Mouse (Mus musculus): Measurements from ENCODE around the gene Smtnl1. TPM values are rescaled to one million over a fixed set of nuclear protein-coding genes. Genes with fewer than 3 reads are reported as not detected.

Smtnl1 gene
- polyA plus RNA-seq, 1 experiment from 2014 or later: not detected

GRCm38 (mm10) chr2:84850407-84851129, 28.1 kb upstream of the Smtnl1 start:
- Histone ChIP-seq H3K36me3 (no peaks in the 10 kb centered on the region), H3K4me3 (no peak overlapping the region), H3K27me3 (no peaks in the 10 kb centered on the region), H3K27ac (no peak overlapping the region), H3K9me3 (replicated peaks) (no peaks in the 10 kb centered on the region), H3K9ac (no peak overlapping the region), H3K4me1 (peaks cover 9% of the 10 kb centered on the region), H3K4me2 (replicated peaks) (peak overlapping the region; percentile 30; the same call in 1 of the 2 replicates)
- 60% methylated on average over 7 of the region's 7 CpGs for WGBS
- no peak for ATAC-seq (ENCODE audit: low FRiP score)

DNA sequence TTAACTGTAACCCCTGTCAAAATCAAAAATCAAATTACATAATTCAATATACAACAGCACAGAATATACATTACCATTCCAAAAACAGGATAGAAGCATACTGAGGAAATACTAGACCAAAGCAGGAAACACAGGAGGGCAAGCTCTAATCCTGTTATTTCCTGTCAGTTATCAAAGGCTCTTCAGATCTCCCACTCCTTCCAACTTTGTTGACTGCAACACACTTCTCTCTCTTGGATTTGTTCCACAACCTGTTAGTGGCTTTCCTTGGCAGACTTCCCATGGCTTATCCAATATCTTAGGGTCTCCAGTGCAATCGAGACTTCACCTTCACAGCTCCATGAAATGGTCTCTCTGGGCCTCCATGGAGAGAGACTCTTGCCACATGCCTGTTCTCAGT, 22.8 kb upstream of the Smtnl1 start:
- Histone ChIP-seq H3K4me2 (replicated peaks) (no peak overlapping the region), H3K4me3 (no peak overlapping the region), H3K27ac (no peak overlapping the region), H3K27me3 (peaks cover 10% of the 10 kb centered on the region; the same call in 1 of the 2 replicates), H3K4me1 (peaks cover 17% of the 10 kb centered on the region), H3K36me3 (no peaks in the 10 kb centered on the region), H3K9ac (no peak overlapping the region), H3K9me3 (replicated peaks) (no peaks in the 10 kb centered on the region)
- no peak for ATAC-seq (ENCODE audit: low FRiP score)
- 97% methylated on average over 1 of the region's 1 CpGs for WGBS

GRCm38 (mm10) chr2:84843654-84844053, 21.2 kb upstream of the Smtnl1 start:
- Histone ChIP-seq H3K27me3 (peaks cover 25% of the 10 kb centered on the region), H3K4me2 (replicated peaks) (no peak overlapping the region), H3K4me3 (no peak overlapping the region), H3K27ac (no peak overlapping the region), H3K4me1 (peaks cover 31% of the 10 kb centered on the region), H3K36me3 (no peaks in the 10 kb centered on the region), H3K9me3 (replicated peaks) (no peaks in the 10 kb centered on the region), H3K9ac (no peak overlapping the region)
- WGBS: 83% methylated on average over 6 of the region's 6 CpGs
- no peak for ATAC-seq (ENCODE audit: low FRiP score)

- Histone ChIP-seq H3K4me3 (no peak overlapping the region), H3K9me3 (replicated peaks) (no peaks in the 10 kb centered on the region), H3K27me3 (peaks cover 42% of the 10 kb centered on the region), H3K9ac (no peak overlapping the region), H3K4me2 (replicated peaks) (peak overlapping the region; percentile 99), H3K27ac (no peak overlapping the region), H3K36me3 (no peaks in the 10 kb centered on the region), H3K4me1 (peaks cover 31% of the 10 kb centered on the region)
- no peak for ATAC-seq (ENCODE audit: low FRiP score)
Measured at GRCm38 (mm10) chr2:84841905-84842304, 19.5 kb upstream of the Smtnl1 start.

DNA sequence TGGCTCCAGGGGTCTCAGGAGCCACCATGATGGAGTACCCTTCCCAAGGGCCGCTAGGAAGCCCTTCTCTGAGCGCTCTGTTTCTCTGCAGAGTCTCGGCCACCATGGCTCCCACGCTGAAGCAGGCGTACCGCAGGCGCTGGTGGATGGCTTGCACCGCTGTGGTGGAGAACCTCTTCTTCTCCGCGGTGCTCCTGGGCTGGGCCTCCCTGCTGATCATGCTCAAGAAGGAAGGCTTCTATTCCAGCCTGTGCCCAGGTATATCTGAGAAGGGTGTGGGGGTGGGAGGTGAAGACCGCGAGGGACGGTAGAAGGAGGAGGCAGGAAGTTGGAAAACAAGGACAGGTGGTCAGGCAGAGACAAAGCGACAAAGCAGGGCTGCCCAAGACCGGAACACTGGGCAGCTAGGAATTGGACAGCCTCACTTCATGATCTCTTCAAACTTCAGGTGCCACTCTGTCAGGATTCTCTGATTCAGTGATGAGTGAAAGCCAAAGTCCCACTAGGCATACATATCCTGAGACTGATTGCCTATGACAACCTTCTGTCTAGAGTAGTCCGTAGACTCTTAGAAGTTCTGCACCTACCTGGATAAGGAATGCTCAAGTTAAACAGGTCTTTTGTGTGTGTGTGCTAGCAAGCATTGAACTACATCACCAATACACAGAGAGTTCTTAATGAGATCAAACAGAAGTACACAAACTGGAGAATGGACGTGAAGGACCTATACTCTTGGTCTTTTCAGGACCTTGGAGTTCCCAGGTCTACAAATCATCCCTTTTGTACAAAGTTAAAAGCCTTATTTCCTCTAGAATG, 18.5 kb upstream of the Smtnl1 start:
- H3K9me3 ChIP-seq (replicated peaks): no peaks in the 10 kb centered on the region
- peak; percentile 39 for ATAC-seq (ENCODE audit: low FRiP score)
- peak overlapping the region; percentile 99 for H3K4me2 ChIP-seq (replicated peaks)
- H3K4me1 ChIP-seq: peaks cover 31% of the 10 kb centered on the region
- peaks cover 44% of the 10 kb centered on the region for H3K27me3 ChIP-seq
- peak overlapping the region; percentile 68 for H3K9ac ChIP-seq
- no peaks in the 10 kb centered on the region for H3K36me3 ChIP-seq
- peak overlapping the region; percentile 58 for H3K4me3 ChIP-seq
- H3K27ac ChIP-seq: peak overlapping the region; percentile 66
- WGBS: 8% methylated on average over 17 of the region's 17 CpGs

DNA sequence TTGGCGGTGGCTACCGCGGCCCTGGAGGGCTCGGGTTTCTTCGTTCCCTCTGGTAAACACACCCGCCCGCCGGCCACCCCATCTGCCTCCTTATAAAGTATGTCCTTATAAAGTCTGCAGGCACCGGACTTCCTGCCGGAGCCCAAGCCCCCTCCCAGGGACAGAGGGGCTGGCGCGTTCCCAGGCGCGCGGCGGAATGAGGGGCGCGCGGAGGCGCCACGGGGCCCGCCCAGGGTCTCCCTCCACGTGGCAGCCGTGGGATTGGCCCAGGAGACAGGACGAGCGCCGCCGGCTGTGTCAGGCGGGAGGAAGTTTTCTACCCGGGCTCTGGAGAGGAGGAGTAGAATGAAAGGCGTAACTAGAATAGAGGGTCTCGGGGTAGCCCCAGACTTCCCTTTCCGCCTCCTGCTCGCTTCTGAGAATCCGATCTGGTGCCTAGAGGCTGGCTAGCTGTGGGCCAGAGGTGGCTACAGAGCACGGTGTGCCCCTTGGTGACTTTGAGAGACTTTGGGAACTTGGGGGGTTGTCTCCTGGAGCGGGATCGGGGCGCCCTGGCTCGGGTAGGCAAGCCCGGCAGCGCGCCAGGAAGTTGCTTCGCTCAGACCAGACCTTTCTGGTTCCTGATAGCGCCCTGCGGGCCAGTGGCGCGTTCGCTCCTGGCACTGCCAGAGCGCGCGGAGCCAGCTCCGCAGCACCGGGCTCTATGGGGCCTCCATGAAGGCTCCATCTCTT, 17.7 kb upstream of the Smtnl1 start:
- no peaks in the 10 kb centered on the region for H3K9me3 ChIP-seq (replicated peaks)
- peak; percentile 92 for ATAC-seq (ENCODE audit: low FRiP score)
- H3K27ac ChIP-seq: peak overlapping the region; percentile 66
- peak overlapping the region; percentile 58 for H3K4me3 ChIP-seq
- peaks cover 44% of the 10 kb centered on the region for H3K27me3 ChIP-seq
- H3K4me2 ChIP-seq (replicated peaks): peak overlapping the region; percentile 99
- H3K36me3 ChIP-seq: no peaks in the 10 kb centered on the region
- H3K4me1 ChIP-seq: peaks cover 31% of the 10 kb centered on the region
- WGBS: under 1% methylated on average over 54 of the region's 54 CpGs
- peak overlapping the region; percentile 68 for H3K9ac ChIP-seq

DNA sequence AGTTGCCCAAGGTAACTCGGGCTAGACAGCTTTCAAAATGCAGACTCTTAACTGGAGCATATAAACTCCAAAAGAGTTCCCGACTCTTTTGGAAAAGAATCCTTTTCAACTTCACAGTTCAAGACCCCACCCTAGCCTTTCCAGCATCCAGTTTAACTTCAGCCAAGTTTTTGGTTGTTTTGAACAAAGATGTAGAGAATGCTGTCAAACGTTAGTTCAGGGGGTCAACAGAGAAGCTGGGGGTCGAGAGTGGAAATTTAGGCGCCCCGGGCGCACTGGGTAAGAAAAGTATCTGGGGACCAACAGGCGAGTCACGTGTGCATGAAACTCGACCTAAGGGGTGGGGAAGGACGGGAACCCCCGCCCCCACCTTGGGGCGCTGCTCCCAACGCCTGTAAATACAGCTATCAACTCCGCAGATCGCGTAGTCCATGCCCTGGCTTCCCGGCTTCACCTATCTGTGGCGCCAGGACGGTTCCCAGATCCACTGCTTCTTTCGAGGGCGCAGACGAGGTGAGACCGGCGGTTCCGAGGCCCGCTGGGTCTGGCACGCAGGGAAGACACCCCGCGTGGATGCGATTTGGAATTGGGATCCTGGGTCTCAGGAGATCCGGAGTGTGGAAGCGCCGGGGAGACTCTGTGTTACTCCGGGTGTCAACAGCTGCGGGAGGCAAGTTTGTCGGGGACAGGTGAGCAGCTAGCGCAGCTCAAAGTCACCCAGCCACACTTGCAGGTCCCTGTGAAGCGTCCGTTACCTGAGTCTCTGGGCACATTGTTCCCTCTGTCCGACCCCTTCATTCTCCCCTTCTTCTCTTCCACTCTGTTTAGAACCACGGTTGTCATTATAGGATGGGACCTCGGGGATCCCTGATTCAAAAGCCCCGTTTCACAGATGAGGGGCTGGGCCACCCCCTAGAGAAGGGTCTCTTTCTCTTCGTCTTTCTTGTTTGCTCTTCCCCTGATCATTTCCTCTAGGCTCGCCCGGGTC, 16.8 kb upstream of the Smtnl1 start:
- peak overlapping the region; percentile 99 for H3K4me2 ChIP-seq (replicated peaks)
- H3K27me3 ChIP-seq: peaks cover 44% of the 10 kb centered on the region
- peak; percentile 44 for ATAC-seq (ENCODE audit: low FRiP score)
- no peaks in the 10 kb centered on the region for H3K36me3 ChIP-seq
- H3K27ac ChIP-seq: peak overlapping the region; percentile 66
- no peaks in the 10 kb centered on the region for H3K9me3 ChIP-seq (replicated peaks)
- 1% methylated on average over 47 of the region's 47 CpGs for WGBS
- peak overlapping the region; percentile 68 for H3K9ac ChIP-seq
- peaks cover 31% of the 10 kb centered on the region for H3K4me1 ChIP-seq
- H3K4me3 ChIP-seq: peak overlapping the region; percentile 58

- Histone ChIP-seq H3K9me3 (replicated peaks) (no peaks in the 10 kb centered on the region), H3K27ac (peak within 1 kb of the TSS; percentile 66; the same call in 1 of the 2 replicates), H3K9ac (peak within 1 kb of the TSS; percentile 68), H3K4me2 (replicated peaks) (peak within 1 kb of the TSS; percentile 99), H3K27me3 (peaks cover 44% of the 10 kb centered on the region), H3K4me3 (peak within 1 kb of the TSS; percentile 58), H3K4me1 (peaks cover 31% of the 10 kb centered on the region), H3K36me3 (no peaks in the 10 kb centered on the region)
- 20% methylated on average over 10 of the region's 10 CpGs for WGBS
- ATAC-seq (ENCODE audit: low FRiP score): no peak
Measured at GRCm38 (mm10) chr2:84838593-84838949, 16.1 kb upstream of the Smtnl1 start, which contains the start of gene Slc43a1. TSS of gene Slc43a1 (plus strand) at chr2:84838850.

DNA sequence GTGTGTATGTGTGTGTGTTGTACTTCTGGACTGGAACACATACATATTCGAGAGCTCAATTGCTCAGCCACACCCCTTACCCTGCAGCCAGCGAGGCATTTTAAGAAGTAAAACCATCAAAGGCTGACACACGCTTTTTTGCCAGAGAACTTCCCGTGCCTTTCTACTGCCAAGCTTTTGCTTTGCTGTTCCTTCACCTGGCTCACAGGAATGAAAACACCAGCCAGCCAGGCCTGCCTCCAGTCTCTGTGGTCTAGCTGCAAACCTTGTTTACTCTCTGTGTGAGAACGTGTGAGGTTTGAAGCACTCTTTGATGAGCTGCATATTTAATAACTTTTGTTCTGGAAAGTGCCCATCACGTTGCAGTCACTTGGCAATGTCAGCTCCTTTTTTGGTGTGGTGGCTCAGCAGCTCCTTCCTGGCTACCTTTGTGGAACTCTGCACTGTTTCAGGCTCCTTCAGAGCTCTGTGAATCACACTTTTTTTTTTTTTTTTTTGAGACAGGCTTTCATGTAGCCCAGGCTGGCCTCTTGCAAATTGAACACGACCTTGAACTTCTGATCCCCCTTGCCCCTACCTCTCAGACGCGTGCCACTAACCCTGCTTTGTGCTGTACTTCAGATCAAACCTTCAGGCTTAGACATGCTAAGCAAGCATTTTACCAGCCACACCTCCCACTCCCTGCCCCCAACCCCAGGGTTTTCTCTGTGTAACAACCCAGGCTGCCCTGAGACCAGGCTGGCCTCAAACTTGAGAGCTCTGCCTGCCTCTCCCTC, 15.6 kb upstream of the Smtnl1 start:
- no peak overlapping the region for H3K4me2 ChIP-seq (replicated peaks)
- no peak overlapping the region for H3K27ac ChIP-seq
- H3K4me1 ChIP-seq: peaks cover 31% of the 10 kb centered on the region
- H3K4me3 ChIP-seq: no peak overlapping the region
- ATAC-seq (ENCODE audit: low FRiP score): no peak
- H3K9ac ChIP-seq: no peak overlapping the region
- no peaks in the 10 kb centered on the region for H3K9me3 ChIP-seq (replicated peaks)
- no peaks in the 10 kb centered on the region for H3K36me3 ChIP-seq
- WGBS: 25% methylated on average over 9 of the region's 9 CpGs
- H3K27me3 ChIP-seq: peaks cover 44% of the 10 kb centered on the region

DNA sequence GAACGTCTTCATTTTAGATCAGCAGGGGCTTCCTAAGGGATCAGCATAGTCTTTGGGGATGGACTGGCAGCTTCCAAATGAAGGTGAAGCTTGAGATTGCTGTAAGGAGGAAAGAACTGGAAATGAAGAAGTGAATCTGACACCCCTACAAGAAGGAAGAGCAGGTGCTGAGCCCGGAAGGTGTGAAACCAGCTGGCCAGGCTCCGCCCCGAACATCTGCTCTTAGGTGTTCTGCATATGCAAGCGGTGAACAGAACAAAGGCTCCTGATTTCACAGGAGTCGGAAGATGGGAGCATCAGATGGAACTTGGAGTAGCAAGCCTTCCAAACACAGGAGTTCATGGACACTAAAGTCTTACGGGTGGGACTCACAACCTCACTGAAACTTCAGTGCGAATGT, 14.7 kb upstream of the Smtnl1 start:
- no peaks in the 10 kb centered on the region for H3K9me3 ChIP-seq (replicated peaks)
- ATAC-seq (ENCODE audit: low FRiP score): no peak
- H3K27ac ChIP-seq: no peak overlapping the region
- H3K4me3 ChIP-seq: no peak overlapping the region
- peaks cover 44% of the 10 kb centered on the region for H3K27me3 ChIP-seq
- H3K36me3 ChIP-seq: no peaks in the 10 kb centered on the region
- peaks cover 31% of the 10 kb centered on the region for H3K4me1 ChIP-seq
- no peak overlapping the region for H3K4me2 ChIP-seq (replicated peaks)
- no peak overlapping the region for H3K9ac ChIP-seq
- WGBS: 64% methylated on average over 8 of the region's 8 CpGs
